Mouse (Mus musculus): ENCODE measurements at regions not wholly inside any gene's neighbourhood (a gene's known extent, or its start where the extent isn't known, plus 50 kb on each side); places are given as distances from the start of the nearest gene placed in this dataset.

DNA sequence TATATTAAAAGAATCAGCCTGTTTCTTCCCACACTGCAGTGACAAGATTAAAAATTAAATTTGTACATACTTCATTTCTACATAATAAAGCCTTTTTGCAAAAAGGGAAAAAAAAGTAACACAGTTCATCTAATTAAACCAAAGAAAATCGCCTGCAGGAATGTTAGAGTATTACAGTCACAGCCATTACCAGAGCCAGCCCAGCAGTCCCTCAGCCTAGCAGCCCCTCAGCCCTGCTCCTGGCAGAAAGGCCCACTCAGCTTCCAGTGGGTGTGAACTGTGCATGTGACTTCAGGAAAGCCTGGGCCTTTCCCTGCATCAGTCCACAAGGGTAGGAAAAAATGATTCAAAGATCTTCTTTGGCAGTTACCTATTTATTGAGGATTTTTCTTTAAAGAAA is 256.8 kb upstream of the 3110018I06Rik start:
- TF ChIP-seq MYC (IDR thresholded peaks at IDR 0.05; ENCODE audit: low read depth, low read length) (no peak), ZC3H11A (IDR thresholded peaks at IDR 0.05; ENCODE audit: low read depth, low read length) (no peak), MYB (IDR thresholded peaks at IDR 0.05; ENCODE audit: low read depth, low read length) (no peak), POLR2A (IDR thresholded peaks at IDR 0.05; ENCODE audit: control insufficient read depth in 1 of 2, insufficient read depth in 1 of 2, low read depth in 1 of 2, low read length in 2 of 2, poor library complexity in 1 of 2) (no peak), CHD2 (IDR thresholded peaks at IDR 0.05; ENCODE audit: low read length) (no peak), CTCF (IDR thresholded peaks at IDR 0.05 in 2 of 3, conservative IDR thresholded peaks at IDR 0.05 in 1 of 3; ENCODE audit: control insufficient read depth in 1 of 3, insufficient read depth in 1 of 3, low read depth in 2 of 3, low read length in 3 of 3, poor library complexity in 1 of 3, severe bottlenecking in 1 of 3) (no peak), EP300 (IDR thresholded peaks at IDR 0.05; ENCODE audit: low read depth in 1 of 2, low read length in 2 of 2) (no peak), GATA1 (IDR thresholded peaks at IDR 0.05; ENCODE audit: low read depth, low read length) (no peak), MEF2A (IDR thresholded peaks at IDR 0.05; ENCODE audit: extremely low read depth, insufficient replicate concordance, low read depth, low read length, poor library complexity, severe bottlenecking) (no peak)
